Mouse (Mus musculus) CD4-positive helper T cell, adult 2 months (primary cell): Measurements from ENCODE around the gene Gm1043.
A peak's percentile ranks its signal among the peaks of the same experiment; 100 is the strongest.

Experiments used
- DNase-seq: peaks from one replicate; pipeline ENCODE4 v3.0.0-alpha.2; 2012; ENCODE audit warnings: low read depth, missing footprints, low spot score

Gm1043 gene

DNA sequence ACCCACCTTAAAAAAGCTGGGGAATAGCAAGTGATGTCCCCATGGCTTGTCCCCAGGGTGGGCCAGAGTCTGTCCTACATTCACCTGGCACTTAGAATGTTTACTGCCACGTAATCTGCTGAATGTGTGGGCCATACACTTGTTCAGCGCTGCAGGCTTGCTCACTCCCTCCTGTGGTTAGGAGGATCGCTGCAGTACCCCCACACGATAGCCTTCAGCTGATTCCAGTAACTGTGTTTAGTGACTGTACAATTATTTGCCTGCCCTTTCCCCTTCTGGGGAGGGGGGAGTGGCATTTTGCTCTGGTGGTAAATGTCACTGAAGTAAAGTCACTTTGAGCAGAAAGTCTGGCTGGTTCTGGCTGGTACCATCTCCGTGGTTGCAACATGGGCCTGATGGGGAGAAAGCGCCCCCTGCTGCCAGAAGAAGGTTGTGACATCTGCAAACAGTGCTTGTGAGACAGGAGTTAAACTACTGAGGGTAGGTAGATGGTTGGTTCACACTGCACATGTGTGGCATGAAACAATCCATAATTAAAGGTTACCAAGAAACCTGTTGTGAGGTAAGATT lies 24.2 kb downstream of the Gm1043 start:
- peak; percentile 81 for DNase-seq

DNA sequence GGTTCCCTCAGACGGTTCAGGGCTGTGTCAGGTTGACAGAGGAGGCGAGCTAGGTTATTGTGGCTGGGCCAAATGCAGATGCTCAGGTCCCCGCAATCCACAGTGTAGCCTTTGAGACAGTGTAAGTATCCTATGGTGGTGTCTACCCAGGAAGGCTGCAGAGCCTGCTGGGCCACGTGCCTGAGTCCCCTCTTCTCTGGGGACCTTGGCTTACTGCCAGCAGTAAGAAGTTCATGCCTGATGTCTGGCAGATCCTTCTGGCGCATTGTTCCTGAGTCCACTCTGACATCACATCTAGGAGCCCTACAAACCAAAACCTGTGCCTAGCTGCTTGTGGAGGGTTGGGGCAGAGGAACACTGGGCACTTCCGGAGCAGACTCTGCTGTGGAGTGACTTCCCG lies 27.2 kb downstream of the Gm1043 start:
- DNase-seq = no peak

DNA sequence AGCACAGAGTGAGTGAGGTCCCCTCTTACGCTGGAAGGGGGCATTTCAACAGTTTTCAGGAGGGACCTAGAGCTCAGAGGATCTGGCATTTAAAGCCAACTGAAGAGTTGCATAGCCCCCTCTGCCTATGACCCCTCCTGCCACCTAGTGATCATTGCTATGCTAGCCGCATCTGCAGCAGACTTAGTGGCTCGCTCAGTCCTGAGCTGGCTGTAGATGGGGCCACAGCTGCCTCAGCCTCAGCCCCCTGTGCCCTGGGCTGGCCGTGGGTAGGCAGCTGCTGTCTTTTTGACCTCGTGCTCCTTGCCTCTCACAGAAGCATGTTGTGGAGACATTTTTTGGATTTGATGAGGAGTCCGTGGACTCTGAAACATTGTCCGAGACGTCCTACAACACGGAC lies 32.0 kb downstream of the Gm1043 start:
- DNase-seq = no peak

DNA sequence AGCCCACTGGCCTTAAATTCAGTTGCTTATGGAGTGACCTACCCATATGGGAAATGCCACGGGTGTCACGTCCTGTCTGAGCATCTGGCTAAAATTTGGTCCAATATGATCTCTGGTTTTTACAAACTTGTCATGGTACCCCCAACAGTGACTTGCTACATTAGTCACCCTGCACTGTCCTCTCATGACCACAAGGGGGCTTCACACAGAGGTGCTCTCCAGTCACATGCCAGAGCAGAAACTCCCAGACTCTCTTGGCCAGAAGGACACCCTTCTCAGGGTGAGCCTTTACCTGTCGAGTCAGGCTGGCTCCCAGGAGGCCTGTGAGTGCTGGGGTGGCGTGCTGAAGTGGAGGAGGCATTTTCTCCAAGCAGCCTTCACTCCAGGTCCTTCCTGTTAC lies 33.1 kb downstream of the Gm1043 start:
- peak; percentile 47 for DNase-seq

DNA sequence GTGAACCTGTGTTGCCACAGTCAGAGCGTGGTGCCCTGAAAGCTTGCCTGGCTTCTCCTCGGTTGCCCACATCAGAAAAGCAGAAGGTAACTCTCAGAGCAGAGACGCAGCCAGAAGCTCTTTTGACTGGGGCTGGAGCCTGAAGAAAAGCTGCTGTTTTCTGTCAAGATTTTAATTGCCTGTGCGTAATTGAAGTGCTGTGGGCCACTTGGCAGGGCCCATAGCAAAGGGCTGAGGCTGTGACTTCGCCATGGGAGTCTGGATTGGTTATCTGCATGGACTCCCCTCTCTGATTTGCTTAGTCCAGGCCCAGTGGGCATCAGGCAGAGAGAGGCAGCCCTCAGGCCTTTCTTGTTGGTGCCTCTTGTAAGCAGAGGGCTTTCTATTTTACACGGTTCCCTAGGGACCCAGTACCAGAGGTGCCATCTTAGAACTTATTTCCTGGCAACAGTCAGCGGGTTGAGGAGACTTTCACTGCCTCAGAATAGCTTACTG lies 36.1 kb downstream of the Gm1043 start:
- DNase-seq = no peak

DNA sequence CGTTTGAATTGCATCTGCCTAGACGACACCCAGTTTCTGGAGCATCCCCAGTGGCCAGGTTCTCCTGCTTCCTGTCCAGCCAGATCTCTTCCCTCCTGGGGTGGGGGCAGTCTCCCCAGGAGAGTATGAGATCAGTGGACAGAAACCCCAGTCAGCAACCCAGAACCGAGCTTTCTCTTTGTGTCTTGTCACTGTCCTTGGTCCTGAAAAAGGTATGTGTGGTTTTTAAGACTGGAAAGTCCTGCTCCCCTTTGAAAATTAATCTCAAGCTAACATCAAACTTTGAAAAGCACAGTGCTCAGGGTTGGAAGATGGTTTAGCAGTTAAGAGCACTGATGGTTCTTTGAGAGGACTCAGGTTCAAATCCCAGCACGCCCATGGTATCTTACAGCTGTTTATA lies 46.7 kb downstream of the Gm1043 start:
- DNase-seq = no peak

DNA sequence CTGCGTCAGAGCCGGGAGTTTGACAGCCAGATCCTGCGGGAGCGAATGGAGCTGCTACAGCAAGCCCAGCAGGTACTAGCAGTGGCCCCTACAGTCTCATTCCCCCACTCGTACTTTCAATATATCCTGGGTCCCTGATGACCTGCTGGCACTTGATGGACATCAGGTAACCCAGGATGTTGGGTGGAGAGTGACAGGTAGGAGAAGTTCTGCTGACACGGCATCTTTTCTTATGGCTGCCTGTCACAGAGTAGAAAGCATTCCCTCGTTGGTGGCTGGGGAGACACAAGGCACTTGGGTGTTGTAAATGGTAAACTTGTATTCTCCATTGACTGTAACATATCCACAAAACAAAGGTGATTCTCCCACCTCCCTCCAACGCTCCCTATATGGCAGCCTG lies 56.6 kb downstream of the Gm1043 start:
- DNase-seq = no peak

DNA sequence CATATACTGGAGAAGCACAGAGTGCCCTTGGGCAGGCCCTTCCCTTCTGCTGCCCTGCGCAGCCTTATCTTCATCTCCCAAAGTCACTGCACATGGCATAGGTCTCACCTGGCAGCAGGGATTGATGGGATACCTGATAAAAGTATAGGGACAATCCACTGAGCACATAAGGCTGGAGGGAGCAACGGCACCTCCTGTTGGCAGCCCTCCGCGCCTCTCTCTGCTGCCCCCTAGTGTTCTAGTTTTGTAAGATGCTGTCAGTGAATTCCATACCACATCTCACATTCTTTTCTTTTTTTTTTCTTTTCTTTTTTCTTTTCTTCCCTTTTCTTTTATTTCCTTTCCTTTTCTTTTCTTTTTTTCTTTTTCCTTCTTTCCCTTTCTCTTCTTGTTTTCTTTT lies 62.4 kb downstream of the Gm1043 start:
- peak; percentile 53 for DNase-seq

DNA sequence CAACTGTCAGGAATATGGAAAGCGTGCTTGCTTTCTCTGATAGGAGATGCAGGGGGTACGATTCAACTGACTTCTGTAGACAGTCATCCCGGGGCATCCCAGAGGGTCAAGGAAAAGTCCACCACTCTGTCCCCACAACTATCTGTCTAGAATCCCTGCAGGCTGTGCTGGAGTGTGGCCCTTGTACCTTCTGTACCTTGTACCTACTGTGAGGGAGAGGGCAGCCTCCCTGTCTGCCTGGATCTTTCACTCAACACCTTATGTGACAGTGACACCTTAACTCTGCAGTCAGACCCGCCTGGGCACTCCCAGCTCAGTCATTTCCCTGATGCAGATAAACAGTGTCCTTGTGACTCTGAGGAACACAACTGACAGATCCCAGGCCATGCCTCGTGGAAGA lies 65.5 kb downstream of the Gm1043 start:
- no peak for DNase-seq

DNA sequence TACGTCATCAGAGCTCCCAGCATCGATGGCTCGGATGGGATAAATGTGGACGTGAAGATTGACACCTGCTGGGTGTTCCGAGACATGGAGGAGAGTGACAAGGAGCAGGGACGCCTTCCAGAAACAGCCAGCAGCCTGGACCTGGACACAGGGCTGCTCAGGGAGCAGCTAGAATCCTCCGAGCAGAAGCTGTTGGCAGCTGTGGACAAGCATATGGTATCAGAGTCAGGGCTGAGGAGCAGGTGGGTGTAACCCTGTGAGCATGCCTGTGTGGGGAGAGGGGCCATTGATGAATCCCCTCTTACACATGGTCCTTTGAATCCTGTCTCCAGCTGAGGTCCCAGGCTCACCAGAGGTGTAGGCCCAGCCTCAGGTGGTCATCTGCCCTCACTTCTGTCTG lies 69.3 kb downstream of the Gm1043 start:
- DNase-seq = no peak

DNA sequence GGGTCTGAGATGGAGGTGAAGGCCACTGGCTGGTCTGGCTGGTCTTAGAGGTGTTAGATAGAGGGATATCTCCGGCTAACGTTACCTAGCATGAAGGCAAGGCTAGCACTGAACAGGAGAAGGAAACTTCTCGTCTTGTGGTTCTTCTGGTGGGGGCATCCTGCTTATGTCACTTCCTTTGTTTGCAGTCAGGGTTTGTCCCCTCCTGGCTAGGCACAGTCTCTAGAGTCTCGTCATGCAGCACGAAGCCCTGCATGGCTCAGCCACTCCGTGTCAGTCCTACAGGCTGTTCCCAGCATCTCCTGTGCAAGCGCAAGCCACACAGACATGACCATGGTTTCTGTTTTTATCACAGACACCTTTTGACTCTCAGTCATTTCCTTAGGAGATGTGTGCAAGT lies 73.2 kb downstream of the Gm1043 start:
- DNase-seq = no peak

DNA sequence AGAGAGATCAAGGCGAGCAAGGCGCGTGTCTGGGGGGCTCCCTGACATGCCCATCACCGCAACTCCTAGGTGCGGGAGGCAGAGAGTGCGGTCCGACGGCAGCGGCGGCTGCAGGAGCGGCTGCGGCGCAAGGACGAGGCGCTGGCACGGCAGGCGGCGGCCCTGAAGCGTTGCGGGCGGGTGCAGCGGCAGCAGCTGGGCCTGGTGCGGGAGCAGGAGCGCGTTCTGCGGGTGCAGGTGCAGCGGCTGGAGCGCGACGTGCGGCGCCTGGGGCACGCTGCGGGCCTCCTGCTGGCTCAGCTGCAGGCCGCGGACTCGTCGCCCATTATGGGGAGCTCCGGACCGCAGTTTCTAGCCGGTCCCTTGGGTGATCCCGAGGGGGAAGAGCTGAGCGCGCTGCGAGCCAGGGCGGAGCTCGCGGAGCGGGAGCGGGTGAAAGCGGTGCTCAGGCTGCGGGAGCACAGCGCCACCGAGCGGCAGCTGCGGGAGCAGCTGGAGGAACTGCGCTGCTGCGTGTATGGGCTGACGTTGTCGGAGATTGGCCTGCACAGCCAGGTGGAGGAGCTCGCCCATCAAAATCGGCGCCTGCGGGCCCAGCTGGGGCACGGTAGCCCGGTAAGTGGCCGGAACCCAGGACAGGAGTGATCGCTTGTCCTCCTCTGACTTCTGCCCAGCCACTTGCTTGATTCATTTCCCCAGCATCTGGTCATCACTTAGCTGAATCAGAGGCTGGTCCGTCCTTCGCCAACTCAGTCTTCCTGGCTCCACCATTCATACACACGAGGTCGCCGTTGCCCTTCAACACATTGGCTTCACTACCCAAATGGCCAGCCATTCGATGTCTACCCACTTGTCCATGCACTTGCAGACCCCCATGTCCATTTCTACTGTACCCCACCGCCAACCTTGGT lies 78.0 kb downstream of the Gm1043 start:
- peak; percentile 49 for DNase-seq

DNA sequence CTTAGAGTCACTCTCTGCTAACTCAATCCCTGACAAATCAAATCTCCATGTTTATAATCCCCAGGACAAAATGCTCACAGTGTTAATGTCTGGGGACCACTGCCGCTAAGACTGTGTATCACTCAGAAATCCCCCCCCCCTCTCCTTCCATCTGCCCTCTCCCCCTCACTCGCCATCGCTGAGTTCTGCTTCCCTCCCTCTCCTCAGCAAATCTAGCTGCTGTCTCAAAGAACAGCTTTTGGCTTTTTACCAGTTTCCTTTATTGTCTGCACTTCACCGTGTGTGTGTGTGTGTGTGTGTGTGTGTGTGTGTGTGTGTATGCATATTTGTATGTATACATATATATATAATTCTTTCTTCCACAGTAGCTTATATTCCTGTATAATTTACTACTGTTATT lies 91.3 kb downstream of the Gm1043 start:
- no peak for DNase-seq

DNA sequence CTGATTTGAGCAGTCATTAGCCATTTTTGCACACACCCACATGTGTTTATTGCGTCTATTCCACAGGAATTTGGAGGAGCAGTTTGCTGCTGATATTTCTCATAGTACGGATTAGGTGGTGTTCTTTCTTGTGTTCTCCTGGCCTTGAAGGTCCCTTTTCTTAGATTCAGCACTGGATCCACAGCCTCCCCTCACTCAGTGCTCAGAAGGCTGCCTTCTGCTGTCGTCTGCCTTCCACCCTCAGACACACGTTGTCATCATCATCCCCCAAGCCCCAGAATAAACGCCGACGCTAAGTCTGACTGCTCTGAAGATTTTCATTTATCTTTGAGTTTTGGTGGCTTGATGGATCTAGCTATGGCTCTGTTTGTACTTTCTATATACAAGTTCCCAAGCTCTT lies 91.9 kb downstream of the Gm1043 start:
- no peak for DNase-seq

DNA sequence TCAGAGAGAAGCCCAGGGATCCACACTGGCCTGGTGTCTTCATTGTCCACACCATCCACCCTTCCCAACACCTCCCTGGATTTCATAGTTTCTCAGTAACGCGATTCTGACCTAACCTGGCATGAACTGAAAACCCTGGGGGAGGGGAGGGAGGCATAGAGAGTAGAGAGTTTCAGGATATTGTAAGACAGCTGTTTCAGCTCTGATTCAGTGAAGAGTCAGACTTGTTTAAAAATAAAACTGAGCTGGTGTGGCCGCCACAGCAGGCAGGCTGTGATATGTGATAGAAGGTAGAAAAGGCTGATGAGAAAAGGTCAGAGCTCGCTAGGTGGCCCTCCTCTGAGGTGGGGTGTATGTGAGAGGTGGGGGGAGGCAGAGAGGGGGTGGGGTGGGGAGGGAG lies 93.6 kb downstream of the Gm1043 start:
- DNase-seq = no peak

DNA sequence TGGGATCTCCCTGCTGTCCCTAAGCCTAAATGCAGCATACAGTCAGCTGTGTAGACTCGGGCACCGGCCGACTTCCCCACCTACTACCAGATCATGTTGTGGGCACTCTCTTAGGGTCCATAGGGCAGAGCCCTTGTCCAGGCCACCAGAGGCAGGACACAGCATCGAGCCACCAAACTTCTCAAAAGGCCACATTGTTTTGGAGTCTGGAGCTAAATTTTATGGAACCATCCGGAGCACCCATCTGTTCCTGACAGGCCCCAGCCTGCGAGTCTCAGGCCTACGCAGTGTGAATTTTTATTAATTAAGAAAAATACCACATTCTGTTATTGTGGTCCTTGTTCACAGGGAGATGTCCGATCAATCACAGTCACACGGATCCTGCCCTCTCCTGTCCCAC lies 94.7 kb downstream of the Gm1043 start:
- no peak for DNase-seq

DNA sequence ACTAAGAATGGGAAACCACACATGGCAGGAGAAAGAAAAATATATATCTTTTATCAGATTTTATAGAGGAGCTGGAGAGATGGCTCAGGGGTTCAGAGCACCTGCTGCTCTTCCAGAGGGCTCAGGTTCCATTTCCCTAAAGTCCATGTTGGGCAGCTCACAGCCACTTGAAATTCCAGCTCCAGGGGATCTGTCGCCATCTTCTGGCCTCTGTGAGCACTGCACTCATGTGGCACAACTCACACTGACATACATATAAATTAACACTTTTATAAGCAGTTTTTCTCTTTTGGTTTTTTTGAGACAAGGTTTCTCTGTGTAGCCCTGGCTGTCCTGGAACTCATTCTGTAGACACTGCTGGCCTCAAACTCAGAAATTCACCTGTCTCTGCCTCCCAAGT lies 95.5 kb downstream of the Gm1043 start:
- no peak for DNase-seq

DNA sequence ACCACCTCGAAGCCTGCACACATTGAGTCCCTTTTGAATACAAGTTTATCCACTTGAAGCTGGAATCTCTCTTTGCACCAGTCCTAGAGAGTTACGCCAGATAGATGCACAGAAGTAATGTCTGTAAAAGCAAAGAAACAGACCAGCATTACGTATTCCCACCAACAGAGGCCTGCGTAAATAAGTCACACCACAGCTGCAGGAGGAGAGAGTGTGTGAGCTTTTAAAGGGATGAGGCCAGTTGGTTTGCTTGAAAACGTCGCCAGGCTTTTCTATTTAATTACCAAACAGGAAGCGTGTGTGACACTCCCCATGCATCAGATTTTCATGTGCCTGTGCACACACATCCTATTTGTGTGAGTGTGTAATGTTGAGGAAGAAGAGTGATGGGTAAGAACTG lies 99.4 kb downstream of the Gm1043 start:
- DNase-seq = no peak

DNA sequence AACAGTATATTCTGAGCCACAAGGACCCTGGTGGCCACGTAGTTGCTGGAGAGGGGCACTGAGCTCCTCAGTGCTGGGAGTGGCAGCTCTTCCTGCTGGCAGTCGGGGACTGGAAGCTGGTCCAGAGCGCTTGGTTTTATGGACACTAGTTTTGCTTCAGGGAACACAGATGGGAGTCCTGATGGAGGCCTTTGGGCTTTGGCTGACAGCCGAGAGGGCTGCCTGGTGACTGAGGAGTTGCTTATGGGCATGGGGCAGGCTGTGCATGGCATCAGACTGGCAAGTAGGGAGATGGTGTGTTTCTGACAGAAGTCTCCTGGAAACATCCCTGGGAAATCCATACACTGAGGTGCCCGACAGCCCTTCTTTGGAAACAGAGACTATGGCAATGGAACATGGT lies 105.2 kb downstream of the Gm1043 start:
- no peak for DNase-seq

DNA sequence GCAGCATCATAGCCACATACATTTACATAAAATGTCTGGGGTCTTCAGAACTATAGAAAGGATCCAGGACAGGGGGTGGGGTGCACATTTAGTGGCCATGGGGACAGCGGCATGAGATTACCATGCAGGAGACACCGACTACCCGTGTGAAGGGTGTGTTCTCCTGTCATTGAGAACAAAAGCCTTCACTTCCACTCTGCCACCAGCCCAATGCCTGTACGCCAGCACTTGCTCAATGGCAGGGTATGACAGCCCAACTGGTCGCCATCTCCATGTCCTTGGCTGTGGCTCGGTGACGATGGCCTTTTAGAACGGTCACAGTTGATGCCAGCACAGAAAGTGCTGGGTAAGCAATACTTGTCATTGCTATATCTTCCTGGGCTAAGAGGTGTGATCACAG lies 111.0 kb downstream of the Gm1043 start:
- no peak for DNase-seq

DNA sequence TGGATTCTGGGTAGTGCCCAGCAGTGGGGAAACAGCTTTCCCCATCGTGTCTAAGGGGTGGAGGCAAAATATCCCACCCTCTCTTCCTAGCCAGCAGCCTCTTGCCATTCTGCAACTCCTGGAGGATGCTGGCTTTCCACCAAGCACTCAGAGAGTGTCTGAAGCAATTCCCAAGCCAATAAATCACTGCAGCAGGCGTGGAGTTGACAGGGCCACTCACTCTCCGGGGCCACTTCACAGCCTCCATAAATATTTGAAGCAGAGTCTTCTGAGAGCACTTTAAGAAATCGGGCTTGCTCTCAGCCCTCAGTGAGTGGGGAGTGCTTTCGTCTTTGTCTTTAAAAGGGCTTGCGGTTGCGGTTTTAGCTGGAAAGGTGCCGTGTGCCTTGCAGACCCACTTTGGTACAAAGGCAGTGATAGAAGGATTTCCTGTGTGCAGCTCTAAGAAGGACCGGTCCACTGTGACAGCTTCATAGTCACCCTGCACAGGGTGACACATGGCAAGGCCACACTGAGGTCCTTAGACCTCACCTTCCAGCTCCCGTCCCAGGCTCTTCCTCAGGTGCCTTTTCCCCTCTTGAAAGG lies 111.6 kb downstream of the Gm1043 start:
- peak; percentile 41 for DNase-seq

DNA sequence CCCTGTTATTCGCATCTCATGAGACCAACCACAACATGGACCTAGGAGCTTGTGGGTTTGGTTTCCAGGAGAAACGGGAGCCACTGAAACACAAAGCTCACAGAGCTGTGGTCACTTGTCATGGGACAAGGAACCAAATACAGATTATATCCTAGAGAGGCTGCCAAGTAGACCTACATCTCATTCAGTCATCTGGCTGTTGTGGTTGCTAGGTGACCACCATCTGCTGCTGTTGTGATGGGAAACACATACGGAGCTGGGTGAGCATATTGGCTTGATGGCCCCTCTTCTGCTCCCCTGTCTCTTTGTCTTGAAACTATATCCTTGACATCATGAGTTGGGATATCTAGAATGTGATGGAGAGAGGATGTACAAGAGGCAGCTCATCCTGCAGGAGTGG lies 112.3 kb downstream of the Gm1043 start:
- DNase-seq = no peak
